Mouse (Mus musculus) intestine, embryonic 16.5 days (tissue): Measurements from ENCODE around the gene Prlh. TPM values are rescaled to one million over a fixed set of nuclear protein-coding genes. Genes with fewer than 3 reads are reported as not detected.

Experiments used
- ATAC-seq: fragments of 200-750 bp; cut with Nextera tagmentation; 2 replicates; pipeline ENCODE4 v1.8.0; 2017; ENCODE audit warnings: moderate TSS enrichment, moderate library complexity
- H3K27ac ChIP-seq: fragments of 300-500 bp; sonication (generic); 2 replicates; pipeline ENCODE4 v1.5.1; 2014; ENCODE audit warnings: mild to moderate bottlenecking, low read length
- H3K27me3 ChIP-seq: fragments of 300-500 bp; sonication (generic); replicated peaks from 2 replicates; pipeline ENCODE4 v1.6.1; 2014; ENCODE audit warnings: low read length, control low read depth, mixed read lengths; ENCODE audit not compliant: control insufficient read depth, insufficient read depth
- H3K36me3 ChIP-seq: fragments of 300-500 bp; sonication (generic); 2 replicates; pipeline ENCODE4 v1.6.1; 2014; ENCODE audit warnings: low read length, control low read depth; ENCODE audit not compliant: control insufficient read depth, insufficient read depth
- H3K4me1 ChIP-seq: fragments of 300-500 bp; sonication (generic); 2 replicates; pipeline ENCODE4 v1.6.1; 2014; ENCODE audit warnings: low read length, control low read depth, mixed read lengths; ENCODE audit not compliant: control insufficient read depth, insufficient read depth
- H3K4me2 ChIP-seq: fragments of 300-500 bp; sonication (generic); 2 replicates; pipeline ENCODE4 v1.6.1; 2014; ENCODE audit warnings: low read depth, low read length, control low read depth
- H3K4me3 ChIP-seq: fragments of 300-500 bp; sonication (generic); 2 replicates; pipeline ENCODE4 v1.5.1; 2014; ENCODE audit warnings: mild to moderate bottlenecking, low read length
- H3K9ac ChIP-seq: fragments of 300-500 bp; sonication (generic); 2 replicates; pipeline ENCODE4 v1.6.1; 2014; ENCODE audit warnings: low read depth, low read length
- H3K9me3 ChIP-seq: fragments of 300-500 bp; sonication (generic); 2 replicates; pipeline ENCODE4 v1.6.1; 2016; ENCODE audit warnings: low read length, control low read depth; ENCODE audit not compliant: control insufficient read depth
- WGBS: fragments of 180-500 bp; shearing (Covaris S2); extraction: QIAGEN DNeasy Blood & Tissue Kit; methylation state at CpG from one replicate; pipeline ENCODE4 v1.1.7; 2014; 5-methylcytosine and 5-hydroxymethylcytosine counted together
- polyA plus RNA-seq: library from polyadenylated mRNA; unstranded; fragments of >200 nt; fragmentation: Nextera tagmentation; extraction: Ambion mirVana; gene quantifications from 2 replicates; pipeline ENCODE4 v1.2.1, GENCODE M21; 2015

Prlh gene
- polyA plus RNA-seq, 1 experiment from 2014 or later = not detected

DNA sequence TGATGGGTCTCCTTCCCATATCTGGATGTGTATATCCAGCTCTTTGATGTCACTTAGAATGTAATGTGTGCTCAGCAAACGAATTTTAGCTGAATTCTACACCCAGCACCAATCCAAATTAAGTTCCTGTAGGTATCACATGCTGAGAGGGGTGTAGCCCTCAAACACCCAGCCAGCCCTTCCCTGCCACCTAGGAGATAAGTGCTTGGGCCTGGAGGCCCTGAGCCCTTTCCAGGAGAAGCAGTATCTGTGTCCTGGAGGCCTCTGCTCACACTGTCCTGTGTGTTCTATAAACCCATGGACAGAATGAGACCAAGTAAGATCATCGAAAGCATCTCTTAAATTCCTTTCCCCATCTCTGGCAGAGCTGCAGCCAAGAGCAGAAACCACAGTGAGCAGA lies 5.7 kb upstream of the Prlh start:
- no peak for ATAC-seq
- 73% methylated on average over 2 of the region's 2 CpGs for WGBS
- H3K9ac ChIP-seq = no peak overlapping the region

DNA sequence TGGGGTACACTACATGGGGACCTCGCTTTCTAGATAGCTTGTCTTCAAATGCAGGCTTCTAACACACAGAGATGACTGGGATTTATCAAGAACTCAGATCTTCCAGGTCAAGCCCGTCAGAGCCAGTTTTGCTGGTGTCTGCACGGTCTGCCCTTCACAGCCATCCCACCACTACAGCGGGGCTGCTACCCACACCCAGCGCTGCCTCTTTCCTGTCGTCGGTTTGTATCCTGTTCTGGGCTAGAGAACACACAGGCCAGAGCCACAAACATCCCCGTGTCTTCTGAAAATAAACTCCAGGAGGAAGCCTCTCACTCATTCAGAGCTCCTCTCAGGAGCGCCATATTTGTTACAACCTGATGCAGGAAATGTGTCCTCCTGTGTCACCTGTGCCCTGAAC lies 3.6 kb upstream of the Prlh start:
- Histone ChIP-seq H3K27me3 (no peaks in the 10 kb centered on the region), H3K4me2 (no peak overlapping the region), H3K9me3 (no peaks in the 10 kb centered on the region), H3K4me1 (no peaks in the 10 kb centered on the region), H3K36me3 (no peaks in the 10 kb centered on the region), H3K9ac (no peak overlapping the region), H3K27ac (no peak overlapping the region), H3K4me3 (no peak overlapping the region)
- no peak for ATAC-seq
- WGBS = 45% methylated on average over 9 of the region's 9 CpGs

More for the DNA sequence above, 5.7 kb upstream of the Prlh start:
- H3K27me3 ChIP-seq = no peaks in the 10 kb centered on the region
- H3K4me3 ChIP-seq = no peak overlapping the region
- no peaks in the 10 kb centered on the region for H3K9me3 ChIP-seq
- H3K4me2 ChIP-seq = no peak overlapping the region
- no peaks in the 10 kb centered on the region for H3K4me1 ChIP-seq
- no peaks in the 10 kb centered on the region for H3K36me3 ChIP-seq
- no peak overlapping the region for H3K27ac ChIP-seq

DNA sequence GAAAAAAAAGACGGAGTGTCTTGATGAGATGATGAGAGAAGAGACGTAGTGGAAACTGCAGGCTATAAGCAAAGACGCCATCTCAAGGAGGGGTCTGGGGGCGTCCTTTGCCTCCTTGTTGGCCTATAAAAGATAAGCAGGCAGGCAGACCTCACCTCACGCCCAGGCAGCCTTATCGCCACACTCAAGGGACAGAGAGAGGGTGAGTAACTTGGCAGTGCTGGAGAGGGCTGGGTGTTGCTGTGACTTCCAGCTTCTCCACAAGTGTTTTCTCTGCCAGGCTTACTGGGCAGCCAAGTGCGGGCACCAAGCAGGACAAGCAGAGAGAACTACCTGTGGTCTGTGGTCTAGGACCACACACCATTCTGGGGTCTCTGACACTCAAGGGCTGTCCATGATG lies 1.2 kb upstream of the Prlh start:
- no peaks in the 10 kb centered on the region for H3K36me3 ChIP-seq
- WGBS = 78% methylated on average over 7 of the region's 7 CpGs
- H3K4me1 ChIP-seq = no peaks in the 10 kb centered on the region
- no peak for ATAC-seq
- no peaks in the 10 kb centered on the region for H3K27me3 ChIP-seq
- H3K27ac ChIP-seq = no peak overlapping the region
- no peak overlapping the region for H3K4me2 ChIP-seq
- no peak overlapping the region for H3K4me3 ChIP-seq
- no peak overlapping the region for H3K9ac ChIP-seq
- no peaks in the 10 kb centered on the region for H3K9me3 ChIP-seq

DNA sequence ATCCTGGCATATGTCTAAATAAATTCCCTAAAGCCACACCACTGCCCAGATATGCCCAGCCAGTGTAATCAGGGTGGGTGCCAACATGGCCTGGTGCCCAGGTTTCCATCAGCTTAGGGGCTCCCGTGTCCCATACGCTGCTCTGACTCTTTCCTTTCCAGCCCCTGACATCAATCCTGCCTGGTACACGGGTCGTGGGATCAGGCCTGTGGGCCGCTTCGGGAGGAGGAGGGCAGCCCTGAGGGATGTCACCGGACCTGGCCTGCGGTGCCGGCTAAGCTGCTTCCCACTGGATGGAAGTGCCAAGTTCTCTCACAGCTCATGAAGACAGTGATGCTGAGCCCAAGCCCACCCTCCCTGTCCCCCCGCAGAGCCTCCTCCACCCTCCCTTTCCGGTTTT lies 780 bp downstream of the Prlh start:
- WGBS = 65% methylated on average over 11 of the region's 11 CpGs
- ATAC-seq = no peak
- H3K4me1 ChIP-seq = no peaks in the 10 kb centered on the region

DNA sequence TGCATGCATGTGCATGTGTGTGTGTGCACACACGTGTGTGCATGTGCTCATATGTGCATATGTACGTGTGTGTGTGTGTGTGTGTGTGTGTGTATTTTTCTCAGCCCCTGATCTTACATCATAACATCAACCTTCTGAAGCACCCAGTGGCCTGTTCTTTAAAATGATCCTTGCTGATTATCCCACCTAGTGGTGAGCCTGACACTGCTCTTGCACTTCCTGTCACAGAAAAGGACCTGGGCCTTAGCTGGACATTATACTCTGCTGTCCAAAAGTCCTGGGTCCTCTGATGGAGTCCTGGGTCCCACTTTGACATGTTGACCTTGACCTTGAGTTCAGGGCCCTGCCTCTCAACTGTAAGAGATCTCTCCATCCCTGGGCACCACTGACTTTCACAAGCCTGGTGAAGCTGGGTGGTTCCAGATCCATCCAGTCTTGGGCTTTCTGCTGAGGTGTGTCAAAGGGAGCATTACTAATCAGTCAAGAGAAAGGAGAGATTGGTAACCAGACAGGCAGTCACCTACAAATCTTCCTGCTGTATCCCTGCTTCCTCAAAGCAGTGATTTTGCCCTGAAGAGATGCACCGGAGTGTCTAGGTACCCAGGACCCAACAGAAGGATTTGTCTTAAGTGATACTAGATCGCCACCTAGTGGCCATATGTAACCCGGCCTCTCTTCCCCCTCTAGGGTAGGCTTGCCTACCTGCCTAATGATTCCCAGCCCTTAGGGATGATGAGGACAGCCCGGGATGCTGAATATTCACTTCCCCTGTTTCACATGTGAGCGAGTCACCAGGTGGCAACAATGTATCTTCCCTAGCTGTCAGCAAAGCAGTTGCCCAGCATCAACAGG lies 3.6 kb downstream of the Prlh start:
- Histone ChIP-seq H3K27ac (no peak overlapping the region), H3K4me2 (no peak overlapping the region), H3K27me3 (no peaks in the 10 kb centered on the region), H3K4me3 (no peak overlapping the region), H3K36me3 (no peaks in the 10 kb centered on the region), H3K9ac (no peak overlapping the region), H3K9me3 (no peaks in the 10 kb centered on the region), H3K4me1 (no peaks in the 10 kb centered on the region)
- peak; percentile 78 for ATAC-seq
- 32% methylated on average over 7 of the region's 7 CpGs for WGBS

More for the DNA sequence above, 780 bp downstream of the Prlh start:
- H3K27ac ChIP-seq = no peak overlapping the region
- no peak overlapping the region for H3K9ac ChIP-seq
- no peaks in the 10 kb centered on the region for H3K36me3 ChIP-seq
- H3K4me3 ChIP-seq = no peak overlapping the region
- H3K4me2 ChIP-seq = no peak overlapping the region
- no peaks in the 10 kb centered on the region for H3K9me3 ChIP-seq
- no peaks in the 10 kb centered on the region for H3K27me3 ChIP-seq

DNA sequence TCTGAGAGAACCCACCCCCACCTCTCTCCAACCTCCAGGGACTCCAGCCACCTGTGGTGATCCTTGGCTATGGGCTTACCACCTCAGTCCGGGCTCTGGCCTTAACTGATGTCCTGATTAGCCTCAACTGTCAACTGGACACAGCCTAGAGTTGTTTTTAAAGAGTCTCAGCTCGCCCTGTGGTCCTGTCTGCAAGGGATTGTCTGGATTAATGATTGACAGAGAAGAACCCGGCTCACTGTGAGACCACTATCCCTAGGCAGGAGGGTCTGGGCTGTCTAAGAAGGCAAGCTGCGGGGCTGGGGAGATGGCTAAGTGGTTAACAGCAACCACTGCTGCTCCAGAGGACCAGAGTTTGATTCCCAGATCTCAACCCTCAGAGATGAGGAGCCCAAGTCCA lies 9.6 kb downstream of the Prlh start:
- no peaks in the 10 kb centered on the region for H3K9me3 ChIP-seq
- WGBS = 19% methylated on average over 4 of the region's 4 CpGs
- no peaks in the 10 kb centered on the region for H3K36me3 ChIP-seq
- peaks cover 25% of the 10 kb centered on the region for H3K4me1 ChIP-seq
- ATAC-seq = no peak; the same call in 1 of the 2 replicates
- H3K27me3 ChIP-seq = no peaks in the 10 kb centered on the region
- no peak overlapping the region for H3K4me3 ChIP-seq
- H3K4me2 ChIP-seq = no peak overlapping the region
- H3K9ac ChIP-seq = 0 out of 2 replicates have a peak overlapping the region, but pooled peaks have one; percentile 11
- H3K27ac ChIP-seq = no peak overlapping the region

DNA sequence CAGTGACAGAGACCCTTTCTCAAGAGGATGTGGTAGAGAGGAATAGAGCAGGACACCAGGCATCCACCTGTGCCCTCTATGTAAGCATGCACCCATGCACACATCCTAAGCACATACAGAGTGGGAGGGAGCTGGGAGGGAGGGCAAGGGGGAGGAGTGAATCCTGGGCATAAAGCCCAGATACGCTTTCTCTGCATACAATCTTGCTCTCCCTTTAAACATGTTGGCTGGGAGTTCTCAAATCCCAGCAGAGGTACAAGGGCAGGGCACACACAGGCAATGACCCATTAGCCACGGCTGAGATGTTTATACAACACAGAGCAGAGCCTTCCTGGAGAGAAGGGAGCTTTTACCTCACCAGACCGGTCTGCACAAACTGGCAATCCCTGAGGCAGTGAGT lies 10.1 kb downstream of the Prlh start:
- 10% methylated on average over 3 of the region's 3 CpGs for WGBS
- ATAC-seq = peak; percentile 49
- H3K27ac ChIP-seq = no peak overlapping the region
- no peaks in the 10 kb centered on the region for H3K9me3 ChIP-seq
- peaks cover 28% of the 10 kb centered on the region for H3K4me1 ChIP-seq
- no peak overlapping the region for H3K4me3 ChIP-seq
- no peaks in the 10 kb centered on the region for H3K36me3 ChIP-seq
- no peaks in the 10 kb centered on the region for H3K27me3 ChIP-seq
- H3K9ac ChIP-seq = 0 out of 2 replicates have a peak overlapping the region, but pooled peaks have one; percentile 11
- no peak overlapping the region for H3K4me2 ChIP-seq

DNA sequence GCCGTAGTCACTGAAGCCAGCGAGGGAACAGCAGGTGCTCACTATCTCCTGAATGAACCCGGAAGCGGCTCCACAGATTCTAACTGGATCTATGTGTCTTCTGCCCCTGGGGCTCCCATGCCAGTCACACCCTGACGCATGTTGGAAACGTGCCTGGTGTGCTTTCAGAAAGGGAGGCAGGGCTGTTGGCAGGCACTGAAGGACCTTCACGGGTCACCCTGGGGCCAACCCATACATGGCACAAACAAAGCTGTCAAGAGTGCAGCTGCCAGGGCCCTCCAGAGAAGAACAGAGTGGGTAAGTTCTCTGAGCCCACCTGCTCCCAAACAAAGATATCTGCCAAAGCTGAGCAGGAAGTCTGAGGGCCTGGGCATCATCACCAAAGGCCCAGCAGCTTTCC lies 14.7 kb downstream of the Prlh start:
- Histone ChIP-seq H3K9ac (peak overlapping the region; percentile 45), H3K27ac (peak overlapping the region; percentile 51), H3K27me3 (no peaks in the 10 kb centered on the region), H3K4me3 (peak overlapping the region; percentile 56), H3K9me3 (no peaks in the 10 kb centered on the region), H3K4me2 (peak overlapping the region; percentile 51), H3K4me1 (peaks cover 40% of the 10 kb centered on the region), H3K36me3 (no peaks in the 10 kb centered on the region)
- ATAC-seq = peak; percentile 15; the same call in 1 of the 2 replicates
- WGBS = 35% methylated on average over 7 of the region's 7 CpGs

DNA sequence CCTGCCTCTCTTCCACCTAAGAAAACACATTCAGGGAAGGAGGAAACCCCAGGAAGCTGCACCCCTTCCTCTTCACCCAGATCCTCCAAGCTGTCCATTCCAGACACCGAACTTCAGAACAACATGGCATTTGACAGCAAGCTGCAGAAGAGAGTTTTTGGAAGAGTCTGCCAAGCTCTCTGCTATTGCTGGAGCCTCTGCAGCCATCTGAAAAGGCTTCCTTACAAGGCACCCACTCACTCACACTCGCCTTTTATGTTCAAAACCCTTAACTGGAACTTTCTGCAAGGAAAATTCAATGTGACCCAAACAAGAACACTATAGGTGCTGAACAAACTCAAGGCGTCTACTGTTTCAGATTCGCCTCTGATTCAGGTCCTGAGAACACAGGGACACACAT lies 15.7 kb downstream of the Prlh start:
- Histone ChIP-seq H3K9me3 (no peaks in the 10 kb centered on the region), H3K4me3 (peak overlapping the region; percentile 56), H3K36me3 (no peaks in the 10 kb centered on the region), H3K27me3 (no peaks in the 10 kb centered on the region), H3K4me2 (peak overlapping the region; percentile 51), H3K4me1 (peaks cover 37% of the 10 kb centered on the region), H3K27ac (peak overlapping the region; percentile 93), H3K9ac (peak overlapping the region; percentile 73)
- no peak for ATAC-seq
- 63% methylated on average over 4 of the region's 4 CpGs for WGBS
